Mouse (Mus musculus) limb, embryonic 11.5 days (tissue): ENCODE measurements around the gene Olfr1333. TPM values are rescaled to one million over a fixed set of nuclear protein-coding genes. Genes with fewer than 3 reads are reported as not detected.
"Not testable (repeated sequence)": the region's sequence is repeated elsewhere in the genome, so short reads cannot be mapped to it uniquely, and the experiment has no call there.

Experiments
- ATAC-seq: fragments of 200-750 bp; cut with Nextera tagmentation; 2 replicates; pipeline ENCODE4 v1.8.0; 2017; ENCODE audit warnings: low read depth; ENCODE audit not compliant: insufficient number of reproducible peaks, low FRiP score, low TSS enrichment
- DNase-seq: peaks from one replicate; pipeline ENCODE4 v3.0.0-alpha.2; 2015; ENCODE audit warnings: low spot score
- H3K27ac ChIP-seq: fragments of 300-500 bp; sonication (generic); replicated peaks from 2 replicates; pipeline ENCODE4 v1.5.1; 2014; ENCODE audit warnings: low read depth, mild to moderate bottlenecking, low read length
- H3K27me3 ChIP-seq: fragments of 300-500 bp; sonication (generic); 2 replicates; pipeline ENCODE4 v1.6.1; 2014; ENCODE audit warnings: mild to moderate bottlenecking, low read length, mixed read lengths; ENCODE audit not compliant: control insufficient read depth, insufficient read depth
- H3K36me3 ChIP-seq: fragments of 300-500 bp; sonication (generic); 2 replicates; pipeline ENCODE4 v1.6.1; 2014; ENCODE audit warnings: mild to moderate bottlenecking, low read length, moderate library complexity, mixed read lengths; ENCODE audit not compliant: control insufficient read depth, insufficient read depth
- H3K4me1 ChIP-seq: fragments of 300-500 bp; sonication (generic); 2 replicates; pipeline ENCODE4 v1.6.1; 2014; ENCODE audit warnings: low read length, mixed read lengths; ENCODE audit not compliant: control insufficient read depth, insufficient read depth
- H3K4me2 ChIP-seq: fragments of 300-500 bp; sonication (generic); 2 replicates; pipeline ENCODE4 v1.6.1; 2014; ENCODE audit warnings: low read depth, mild to moderate bottlenecking, moderate library complexity; ENCODE audit not compliant: severe bottlenecking
- H3K4me3 ChIP-seq: fragments of 300-500 bp; sonication (generic); 2 replicates; pipeline ENCODE4 v1.5.1; 2014; ENCODE audit warnings: low read depth, low read length
- H3K9ac ChIP-seq: fragments of 300-500 bp; sonication (generic); 2 replicates; pipeline ENCODE4 v1.6.1; 2014; ENCODE audit warnings: mild to moderate bottlenecking, low read length
- H3K9me3 ChIP-seq: fragments of 300-500 bp; sonication (generic); 2 replicates; pipeline ENCODE4 v1.6.1; 2016; ENCODE audit warnings: low read length; ENCODE audit not compliant: control insufficient read depth
- WGBS: fragments of 180-500 bp; shearing (Covaris S2); extraction: QIAGEN DNeasy Blood & Tissue Kit; methylation state at CpG from one replicate; pipeline ENCODE4 v1.1.7; 2014; 5-methylcytosine and 5-hydroxymethylcytosine counted together
- polyA plus RNA-seq: library from polyadenylated mRNA; unstranded; fragments of >200 nt; fragmentation: Nextera tagmentation; extraction: Ambion mirVana; gene quantifications from 2 replicates; pipeline ENCODE4 v1.2.1, GENCODE M21; 2014

Gene Olfr1333
- polyA plus RNA-seq = not detected in 2 replicates

GRCm38 (mm10) chr4:118836179-118836578 is at the start of gene Olfr1333:
TSS of gene Olfr1333 (minus strand) at chr4:118836279.
- Histone ChIP-seq H3K9ac (no peak within 1 kb of the TSS), H3K4me1 (no peaks in the 10 kb centered on the region), H3K27me3 (no peaks in the 10 kb centered on the region), H3K27ac (no peak within 1 kb of the TSS), H3K4me2 (no peak within 1 kb of the TSS), H3K36me3 (no peaks in the 10 kb centered on the region), H3K9me3 (no peaks in the 10 kb centered on the region), H3K4me3 (no peak within 1 kb of the TSS)
- 93% methylated on average over 1 of the region's 1 CpGs for WGBS
- DNase-seq (no peak), ATAC-seq (no peak)

DNA sequence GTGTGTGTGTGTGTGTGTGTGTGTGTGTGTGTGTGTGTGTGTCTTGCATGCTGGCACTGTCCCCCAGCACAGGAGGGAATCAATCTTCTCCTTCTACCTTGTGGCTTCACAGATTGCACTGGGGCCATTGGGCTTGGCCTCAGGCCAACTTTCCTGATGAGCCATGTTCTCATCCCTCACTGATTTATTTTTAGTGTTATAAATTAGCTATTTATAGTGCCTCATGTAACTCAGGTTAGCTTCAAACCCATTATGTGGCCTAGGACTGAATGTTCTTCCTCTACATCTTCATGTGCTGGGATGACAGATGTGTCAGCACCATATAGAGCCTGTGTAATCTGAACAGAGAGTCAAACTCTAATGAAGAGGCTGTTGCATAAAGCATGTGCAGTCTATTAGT is 31.5 kb upstream of the Olfr1333 start:
- Histone ChIP-seq H3K36me3 (no peaks in the 10 kb centered on the region), H3K4me2 (no peak overlapping the region), H3K9ac (no peak overlapping the region), H3K4me3 (no peak overlapping the region), H3K9me3 (no peaks in the 10 kb centered on the region), H3K27me3 (no peaks in the 10 kb centered on the region), H3K27ac (no peak overlapping the region), H3K4me1 (no peaks in the 10 kb centered on the region)
- no peak for DNase-seq
- ATAC-seq = no peak

DNA sequence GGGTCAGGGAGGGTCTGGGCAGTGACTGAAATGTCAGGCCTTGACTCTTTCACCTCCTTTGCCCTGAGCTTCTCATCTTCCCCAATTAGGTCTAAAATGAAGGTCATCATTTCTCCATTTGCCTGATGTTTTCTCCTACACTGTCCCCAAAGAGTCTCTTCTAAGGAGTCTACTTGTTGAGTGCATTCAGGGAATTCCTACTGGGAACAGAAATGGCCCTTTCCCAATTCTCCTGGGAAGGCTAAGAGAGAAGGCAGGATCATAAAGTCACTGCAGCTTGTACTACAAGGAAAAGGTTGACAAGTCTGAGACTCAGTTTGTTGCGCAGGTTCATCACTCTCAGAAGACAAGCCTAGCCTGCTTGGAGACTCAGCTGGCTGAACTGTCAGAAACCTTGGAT is 28.3 kb upstream of the Olfr1333 start, which contains the start of gene Olfr1331:
Gene Olfr1331, plus strand, starts transcription at position 301 of the 400 bp plus-strand sequence.
- ATAC-seq (no peak), DNase-seq (no peak)
- Histone ChIP-seq H3K4me2 (no peak within 1 kb of the TSS), H3K9ac (no peak within 1 kb of the TSS), H3K36me3 (no peaks in the 10 kb centered on the region), H3K4me1 (no peaks in the 10 kb centered on the region), H3K9me3 (no peaks in the 10 kb centered on the region), H3K27ac (no peak within 1 kb of the TSS), H3K27me3 (no peaks in the 10 kb centered on the region), H3K4me3 (no peak within 1 kb of the TSS)
- 92% methylated on average over 1 of the region's 1 CpGs for WGBS

DNA sequence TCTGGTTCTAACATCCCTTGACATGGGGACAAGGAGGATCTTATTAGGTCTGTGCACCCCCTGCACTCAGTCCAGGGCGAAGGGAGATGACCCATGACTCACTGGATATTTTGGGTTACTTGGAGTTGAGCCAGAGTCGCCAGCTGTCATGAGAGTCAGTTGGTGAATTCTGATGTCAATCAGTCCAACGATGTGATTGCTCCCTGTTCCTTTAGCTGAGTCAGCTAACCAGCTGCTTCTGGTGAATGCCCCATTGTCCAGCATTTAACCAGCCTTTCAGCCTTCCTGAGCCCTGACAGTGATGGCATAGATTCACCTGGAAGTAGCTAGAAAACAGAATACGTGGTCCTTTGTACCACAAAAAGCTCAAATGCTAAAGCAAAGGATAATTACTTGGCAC is 26.6 kb upstream of the Olfr1333 start:
- DNase-seq (no peak), ATAC-seq (no peak)
- Histone ChIP-seq H3K27ac (no peak overlapping the region), H3K36me3 (no peaks in the 10 kb centered on the region), H3K9me3 (no peaks in the 10 kb centered on the region), H3K27me3 (no peaks in the 10 kb centered on the region), H3K4me2 (no peak overlapping the region), H3K4me3 (no peak overlapping the region), H3K9ac (no peak overlapping the region), H3K4me1 (no peaks in the 10 kb centered on the region)
- WGBS = 78% methylated on average over 4 of the region's 4 CpGs

DNA sequence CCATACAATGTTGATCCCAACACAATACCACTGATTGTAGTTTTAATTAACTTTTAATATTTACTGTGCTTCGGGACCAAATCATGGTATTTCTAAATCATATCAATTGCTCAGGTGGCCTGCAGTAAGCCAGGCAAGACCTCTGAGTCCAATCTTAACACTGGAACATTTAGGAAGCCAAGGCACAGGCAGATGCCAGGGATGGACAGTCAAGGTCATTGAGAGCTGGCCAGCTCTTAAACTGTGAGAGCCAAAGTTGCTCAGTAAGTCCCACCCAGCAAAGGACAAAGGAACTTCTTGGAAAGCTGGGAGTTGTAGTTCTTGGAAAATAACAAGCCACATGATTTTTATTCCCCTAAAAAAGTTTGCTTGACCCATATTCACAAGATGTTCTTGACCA is 25.7 kb upstream of the Olfr1333 start:
- DNase-seq = no peak
- no peak overlapping the region for H3K27ac ChIP-seq
- H3K4me1 ChIP-seq = no peaks in the 10 kb centered on the region
- H3K27me3 ChIP-seq = no peaks in the 10 kb centered on the region
- H3K9me3 ChIP-seq = no peaks in the 10 kb centered on the region
- H3K36me3 ChIP-seq = no peaks in the 10 kb centered on the region
- H3K4me3 ChIP-seq = no peak overlapping the region
- no peak overlapping the region for H3K9ac ChIP-seq
- no peak overlapping the region for H3K4me2 ChIP-seq
- WGBS = 83% methylated on average over 1 of the region's 1 CpGs
- ATAC-seq = no peak

DNA sequence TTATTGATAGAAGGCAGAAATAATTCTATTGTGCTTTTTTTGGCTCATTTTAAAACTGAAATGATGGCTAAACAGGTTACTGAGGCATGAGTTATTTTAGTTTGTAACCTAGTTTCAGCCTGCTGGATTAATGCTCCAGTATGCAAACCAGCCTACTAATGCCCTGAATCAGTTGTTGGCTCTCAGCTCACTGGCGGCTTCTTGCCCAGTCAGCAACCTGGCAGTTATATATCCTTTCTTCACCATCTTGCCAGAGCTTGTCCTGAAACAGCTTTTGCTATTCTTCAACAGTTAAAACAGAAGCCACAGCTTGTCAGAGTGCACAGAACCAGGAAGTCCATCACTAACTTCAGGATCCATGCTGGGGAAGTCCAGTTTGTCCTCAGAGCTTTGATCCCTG is 17.2 kb downstream of the Olfr1333 start:
- no peaks in the 10 kb centered on the region for H3K4me1 ChIP-seq
- no peaks in the 10 kb centered on the region for H3K9me3 ChIP-seq
- DNase-seq (no peak), ATAC-seq (no peak)
- no peak overlapping the region for H3K27ac ChIP-seq
- no peak overlapping the region for H3K9ac ChIP-seq
- H3K36me3 ChIP-seq = no peaks in the 10 kb centered on the region
- no peak overlapping the region for H3K4me2 ChIP-seq
- H3K4me3 ChIP-seq = no peak overlapping the region
- no peaks in the 10 kb centered on the region for H3K27me3 ChIP-seq
- WGBS = 95% methylated on average over 1 of the region's 1 CpGs

DNA sequence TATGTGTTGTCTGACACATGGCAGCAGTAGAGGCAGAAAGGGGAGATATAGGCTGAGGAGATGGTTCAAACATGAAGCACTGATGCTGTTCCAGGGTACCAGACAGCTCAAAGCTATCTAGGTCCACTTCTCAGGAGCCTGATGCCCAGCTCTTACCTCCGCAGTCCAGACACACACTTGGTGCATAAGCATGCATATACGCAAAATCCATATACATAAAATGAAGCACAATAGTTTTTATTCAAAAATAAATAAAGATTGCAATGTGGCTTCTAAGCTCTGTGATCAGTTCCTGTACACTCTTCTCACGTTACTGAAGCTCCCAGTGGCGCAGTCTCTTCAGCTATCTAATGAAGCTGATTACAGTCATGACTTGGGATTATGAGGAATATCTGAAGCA is 26.2 kb downstream of the Olfr1333 start, which contains the start of gene Olfr1335:
Gene Olfr1335, minus strand, starts transcription at position 101 of the 400 bp plus-strand sequence.
- 93% methylated on average over 4 of the region's 4 CpGs for WGBS
- Histone ChIP-seq H3K4me1 (no peaks in the 10 kb centered on the region), H3K27me3 (no peaks in the 10 kb centered on the region), H3K9me3 (no peaks in the 10 kb centered on the region), H3K4me2 (no peak within 1 kb of the TSS), H3K36me3 (no peaks in the 10 kb centered on the region), H3K27ac (no peak within 1 kb of the TSS), H3K4me3 (no peak within 1 kb of the TSS), H3K9ac (no peak within 1 kb of the TSS)
- ATAC-seq = no peak
- DNase-seq = no peak

GRCm38 (mm10) chr4:118792796-118793195 is 43.3 kb downstream of the Olfr1333 start:
- H3K27me3 ChIP-seq, H3K9me3 ChIP-seq, H3K4me1 ChIP-seq, DNase-seq, H3K27ac ChIP-seq, ATAC-seq, H3K9ac ChIP-seq, H3K4me2 ChIP-seq, H3K36me3 ChIP-seq, H3K4me3 ChIP-seq: not testable (repeated sequence)

GRCm38 (mm10) chr4:118782486-118782885 is 53.6 kb downstream of the Olfr1333 start, which contains the start of gene Olfr1337:
TSS of gene Olfr1337 (minus strand) at chr4:118782586.
- H3K4me2 ChIP-seq = no peak within 1 kb of the TSS
- 77% methylated on average over 2 of the region's 2 CpGs for WGBS
- H3K27ac ChIP-seq = no peak within 1 kb of the TSS
- no peak within 1 kb of the TSS for H3K9ac ChIP-seq
- H3K4me1 ChIP-seq = no peaks in the 10 kb centered on the region
- H3K27me3 ChIP-seq = no peaks in the 10 kb centered on the region
- no peak within 1 kb of the TSS for H3K4me3 ChIP-seq
- ATAC-seq (no peak), DNase-seq (no peak)
- H3K9me3 ChIP-seq = no peaks in the 10 kb centered on the region
- H3K36me3 ChIP-seq = no peaks in the 10 kb centered on the region
